Mouse (Mus musculus): ENCODE results near the gene 4930595D18Rik.

DNA sequence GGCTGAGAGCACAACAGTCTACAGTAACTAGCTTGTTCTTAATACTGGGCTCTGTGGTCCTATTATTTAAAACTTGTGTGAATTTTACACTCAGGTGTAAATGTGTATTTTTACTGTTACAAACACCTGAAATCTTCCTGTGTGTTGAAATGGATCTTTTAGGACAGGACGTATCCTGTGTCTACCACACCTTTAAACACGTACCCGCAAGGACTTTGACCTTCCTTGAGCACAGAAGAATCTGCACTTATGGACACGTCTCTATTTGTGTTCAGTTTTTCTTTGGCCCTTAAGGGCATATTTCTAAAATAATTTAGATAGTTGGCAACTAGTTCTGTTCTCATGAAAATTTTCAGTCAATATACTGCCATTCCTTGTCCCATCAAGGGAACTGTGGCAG lies 4.0 kb upstream of the 4930595D18Rik start:
- TF ChIP-seq CTCF (IDR thresholded peaks at IDR 0.05; ENCODE audit: low read depth, low read length), result no peak
- TF ChIP-seq POLR2A (IDR thresholded peaks at IDR 0.05; ENCODE audit: borderline replicate concordance, low read depth, low read length), result no peak

Measured in bone marrow macrophage, adult 2 months (primary cell).